Mouse (Mus musculus) megakaryocyte-erythroid progenitor cell, adult 5-6 weeks (primary cell): ENCODE data around the gene Rab4b. TPM values are rescaled to one million over a fixed set of nuclear protein-coding genes. Genes with fewer than 3 reads are reported as not detected.

Experiments used
- ATAC-seq: replicated peaks from 2 replicates; pipeline ENCODE4 v1.8.0; 2016; ENCODE audit warnings: mild to moderate bottlenecking, inconsistent platforms; ENCODE audit not compliant: severe bottlenecking, poor library complexity, low FRiP score, low TSS enrichment
- total RNA-seq, 2 experiments: library from RNA; stranded (forward) in 1 of 2; stranded (reverse) in 1 of 2; fragments of 200-1000, 215-1000 nt in 1 of 2; fragments of >200 nt in 1 of 2; fragmentation: Nextera tagmentation in 1 of 2; gene quantifications; 2 replicates each; pipeline ENCODE4 v1.2.3; 2014 to 2017

Rab4b gene
- total RNA-seq, 2 experiments from 2014 or later: 3.0 to 30.1 TPM

DNA sequence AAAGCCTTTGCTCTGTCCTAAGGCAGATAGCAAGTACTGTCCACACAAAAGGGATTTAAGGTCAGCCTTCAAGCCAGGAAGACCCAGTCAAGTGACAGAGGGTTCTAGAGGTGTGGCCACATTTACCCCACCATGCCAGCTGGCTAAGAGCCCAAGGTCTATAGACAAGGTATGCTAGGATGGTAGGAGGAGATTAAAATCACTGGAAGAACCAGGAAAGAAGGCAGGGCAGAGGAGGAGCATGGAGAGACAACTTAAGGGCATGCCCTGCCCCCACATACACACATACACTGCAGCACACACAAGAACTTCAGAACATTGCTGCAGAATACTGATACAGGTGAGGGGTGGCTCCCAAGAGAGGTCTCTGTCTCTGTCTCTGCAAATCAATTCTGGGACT, 59.0 kb downstream of the Rab4b start, which contains the start of gene Cyp2f2:
Gene Cyp2f2, plus strand, starts transcription at position 234 of the 400 bp plus-strand sequence.
- no peak for ATAC-seq

Other genes with a start within 250 kb of the Rab4b start
- not detected in 2 replicates for gene Cyp2a22, start 239.5 kb downstream of the Rab4b start, total RNA-seq (2014; fragmentation: Nextera tagmentation)
- gene Cyp2a22, start 239.5 kb downstream of the Rab4b start, total RNA-seq (2017): not detected in 2 replicates
- gene Cyp2a12, start 149.8 kb downstream of the Rab4b start, total RNA-seq (2014; fragmentation: Nextera tagmentation): not detected in 2 replicates
- gene Cyp2a12, start 149.8 kb downstream of the Rab4b start, total RNA-seq (2017): not detected in 2 replicates
- gene Cyp2f2, start 59.0 kb downstream of the Rab4b start, total RNA-seq (2014; fragmentation: Nextera tagmentation): not detected in 2 replicates
- not detected in 2 replicates for gene Cyp2f2, start 59.0 kb downstream of the Rab4b start, total RNA-seq (2017)
- not detected in 2 replicates for gene Cyp2t4, start 25.2 kb downstream of the Rab4b start, total RNA-seq (2014; fragmentation: Nextera tagmentation)
- not detected in 2 replicates for gene Cyp2t4, start 25.2 kb downstream of the Rab4b start, total RNA-seq (2017)
- gene Egln2, start 12.1 kb downstream of the Rab4b start, total RNA-seq (2014; fragmentation: Nextera tagmentation): 23.6 and 24.3 TPM in 2 replicates
- gene Egln2, start 12.1 kb downstream of the Rab4b start, total RNA-seq (2017): 19.5 and 22.1 TPM in 2 replicates
- not detected in 2 replicates for gene Gm21983, start 2.2 kb upstream of the Rab4b start, total RNA-seq (2014; fragmentation: Nextera tagmentation)
- not detected in 2 replicates for gene Gm21983, start 2.2 kb upstream of the Rab4b start, total RNA-seq (2017)
- gene Mia, start 2.3 kb upstream of the Rab4b start, total RNA-seq (2014; fragmentation: Nextera tagmentation): not detected in 2 replicates
- gene Mia, start 2.3 kb upstream of the Rab4b start, total RNA-seq (2017): not detected in 2 replicates
- gene BC024978, start 16.9 kb upstream of the Rab4b start, total RNA-seq (2014; fragmentation: Nextera tagmentation): 6.9 and 7.0 TPM in 2 replicates
- gene BC024978, start 16.9 kb upstream of the Rab4b start, total RNA-seq (2017): 1.3 and 4.9 TPM in 2 replicates
- 297 and 325 TPM in 2 replicates for gene Snrpa, start 17.4 kb upstream of the Rab4b start, total RNA-seq (2014; fragmentation: Nextera tagmentation)
- 90.7 and 109 TPM in 2 replicates for gene Snrpa, start 17.4 kb upstream of the Rab4b start, total RNA-seq (2017)
- gene Itpkc, start 49.8 kb upstream of the Rab4b start, total RNA-seq (2014; fragmentation: Nextera tagmentation): 2.3 and 5.3 TPM in 2 replicates
- gene Itpkc, start 49.8 kb upstream of the Rab4b start, total RNA-seq (2017): 3.3 and 5.9 TPM in 2 replicates
- 13.0 and 26.7 TPM in 2 replicates for gene Coq8b, start 54.1 kb upstream of the Rab4b start, total RNA-seq (2014; fragmentation: Nextera tagmentation)
- gene Coq8b, start 54.1 kb upstream of the Rab4b start, total RNA-seq (2017): 8.2 and 10.7 TPM in 2 replicates
- gene Numbl, start 79.5 kb upstream of the Rab4b start, total RNA-seq (2014; fragmentation: Nextera tagmentation): 0.94 and 3.0 TPM in 2 replicates
- 0.38 and 0.66 TPM in 2 replicates for gene Numbl, start 79.5 kb upstream of the Rab4b start, total RNA-seq (2017)
- 0.39 TPM in 1 of 2 replicates, not detected in the other for gene Ltbp4, start 158.8 kb upstream of the Rab4b start, total RNA-seq (2014; fragmentation: Nextera tagmentation)
- 0.05 and 1.4 TPM in 2 replicates for gene Ltbp4, start 158.8 kb upstream of the Rab4b start, total RNA-seq (2017)
- gene Shkbp1, start 177.1 kb upstream of the Rab4b start, total RNA-seq (2014; fragmentation: Nextera tagmentation): 39.2 and 72.7 TPM in 2 replicates
- gene Shkbp1, start 177.1 kb upstream of the Rab4b start, total RNA-seq (2017): 20.6 and 35.1 TPM in 2 replicates
- gene Gm20479, start 178.5 kb upstream of the Rab4b start, total RNA-seq (2014; fragmentation: Nextera tagmentation): not detected in 2 replicates
- not detected in 2 replicates for gene Gm20479, start 178.5 kb upstream of the Rab4b start, total RNA-seq (2017)